Mouse (Mus musculus) erythroid progenitor cell, adult 5-6 weeks (primary cell): Measurements from ENCODE around the gene Cnot4. TPM values are rescaled to one million over a fixed set of nuclear protein-coding genes. Genes with fewer than 3 reads are reported as not detected.
A peak's percentile ranks its signal among the peaks of the same experiment; 100 is the strongest.
"Not testable (repeated sequence)": the region's sequence is repeated elsewhere in the genome, so short reads cannot be mapped to it uniquely, and the experiment has no call there.

Experiments
- ATAC-seq: replicated peaks from 2 replicates; pipeline ENCODE4 v1.8.0; 2016; ENCODE audit warnings: moderate number of reproducible peaks, mild to moderate bottlenecking, moderate TSS enrichment, inconsistent platforms; ENCODE audit not compliant: poor library complexity, low FRiP score, severe bottlenecking
- total RNA-seq, 2 experiments: library from RNA; stranded (forward) in 1 of 2; stranded (reverse) in 1 of 2; fragments of 150-400 nt in 1 of 2; fragments of 186-747, 209-891 nt in 1 of 2; gene quantifications; 2 replicates each; pipeline versions ENCODE4 v1.2.3 to v1.2.4; 2015 to 2017; ENCODE audit warnings: low replicate concordance in 2 of 2

Gene Cnot4
- total RNA-seq (2015; ENCODE audit: low replicate concordance) (42.8 and 80.4 TPM in 2 replicates), total RNA-seq (2017; ENCODE audit: low replicate concordance) (55.2 and 57.6 TPM in 2 replicates)

GRCm38 (mm10) chr6:35133579-35134488, at the start of gene Cnot4:
Gene Cnot4 (minus strand): TSS chr6:35133724.
- peak; percentile 95 for ATAC-seq

DNA sequence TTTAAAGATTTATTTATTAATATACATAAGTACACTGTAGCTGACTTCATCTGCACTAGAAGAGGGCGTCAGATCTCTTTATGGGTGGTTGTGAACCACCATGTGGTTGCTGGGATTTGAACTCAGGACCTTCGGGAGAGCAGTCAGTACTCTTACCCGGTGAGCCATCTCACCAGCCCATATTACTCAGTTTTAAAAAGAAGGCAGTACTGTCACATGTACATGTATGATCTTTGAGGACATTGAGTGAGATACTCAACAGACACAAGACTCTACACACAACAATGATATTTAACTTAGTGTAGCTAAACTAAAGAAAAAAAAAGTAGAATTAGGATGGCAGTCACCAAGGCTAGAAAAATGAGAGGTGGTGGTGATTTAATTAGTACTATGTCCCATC, 45.8 kb upstream of the Cnot4 start:
- not testable (repeated sequence) for ATAC-seq

GRCm38 (mm10) chr6:35177650-35178272, 44.2 kb upstream of the Cnot4 start:
- 0 out of 2 replicates have a peak, but pooled peaks have one; percentile 32 for ATAC-seq

GRCm38 (mm10) chr6:35176979-35177649, 43.6 kb upstream of the Cnot4 start, which contains the start of gene Nup205:
Gene Nup205 (plus strand): TSS chr6:35177421.
- peak; percentile 95 for ATAC-seq

- no peak for ATAC-seq
Measured at GRCm38 (mm10) chr6:35173181-35173580, 39.7 kb upstream of the Cnot4 start.

DNA sequence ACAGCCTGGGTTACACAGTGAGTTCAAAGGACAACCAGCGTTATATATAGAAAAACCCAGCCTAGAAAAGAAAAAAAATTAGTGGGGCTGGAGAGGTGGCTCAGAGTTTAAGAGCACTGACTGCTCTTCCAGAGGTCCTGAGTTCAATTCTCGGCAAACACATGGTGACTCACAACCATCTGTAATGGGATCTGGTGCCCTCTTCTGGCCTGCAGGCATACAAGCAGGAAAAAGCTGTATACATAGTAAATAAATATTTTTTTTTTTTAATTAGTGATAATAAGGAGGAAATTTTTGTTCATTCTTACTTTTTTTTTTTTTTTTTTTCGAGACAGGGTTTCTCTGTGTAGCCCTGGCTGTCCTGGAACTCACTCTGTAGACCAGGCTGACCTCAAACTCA, 38.5 kb upstream of the Cnot4 start:
- not testable (repeated sequence) for ATAC-seq

DNA sequence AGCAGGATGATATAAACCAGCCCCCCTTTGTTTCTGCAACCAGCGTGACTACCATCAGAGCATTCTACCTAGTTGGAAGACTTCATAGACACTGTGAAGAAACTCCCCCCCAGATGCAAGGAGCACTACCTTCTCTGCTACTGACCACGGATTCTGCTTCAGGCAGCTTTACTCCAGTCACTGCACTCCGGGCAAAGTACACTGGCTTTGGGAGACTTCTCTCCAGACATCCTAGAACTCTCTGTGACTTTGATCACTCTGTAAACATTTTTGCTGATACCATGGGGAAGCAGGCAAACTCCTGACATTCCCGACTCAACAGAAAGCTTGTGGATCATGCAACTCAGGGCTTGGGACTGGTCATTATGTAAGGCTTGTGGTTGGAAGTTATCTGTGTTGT, 35.7 kb upstream of the Cnot4 start:
- ATAC-seq = no peak

DNA sequence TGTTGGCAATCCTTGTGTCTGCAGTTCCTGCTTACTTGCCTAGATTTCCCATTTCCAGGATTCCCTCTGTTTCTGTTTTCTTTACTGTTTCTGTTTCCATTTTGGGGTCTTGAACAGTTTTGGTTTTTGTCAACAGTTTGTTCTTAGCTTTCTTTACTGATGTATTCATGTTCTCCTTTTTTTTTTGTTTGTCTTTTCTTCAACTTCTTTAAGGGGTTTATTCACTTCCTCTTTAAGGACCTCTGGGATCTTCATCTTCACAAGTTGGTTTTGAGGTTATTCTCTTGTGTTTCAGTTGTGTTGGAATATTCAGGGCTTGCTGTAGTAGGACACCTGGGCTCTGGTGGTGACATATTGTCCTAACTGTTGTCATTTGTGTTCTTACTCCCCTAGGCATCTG, 21.0 kb upstream of the Cnot4 start:
- ATAC-seq = no peak

GRCm38 (mm10) chr6:35147726-35148422, 14.3 kb upstream of the Cnot4 start:
- no peak for ATAC-seq

DNA sequence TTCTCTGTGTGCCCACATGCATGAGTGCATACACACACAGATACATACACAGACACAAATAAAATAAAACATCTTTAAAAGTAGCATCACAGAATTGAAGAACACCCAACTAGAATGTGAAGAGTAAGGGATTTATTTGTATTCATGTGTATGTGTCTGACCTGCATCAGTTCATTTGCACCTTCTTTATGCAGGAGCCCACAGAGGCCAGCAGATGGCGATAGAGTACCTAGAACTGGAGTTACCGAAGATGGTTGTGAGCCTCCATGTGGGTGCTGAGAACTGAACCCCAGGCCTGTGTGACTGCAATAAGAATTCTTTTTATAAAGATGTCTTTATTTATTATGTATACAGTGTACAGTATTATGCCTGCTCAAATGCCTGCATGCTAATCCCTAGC, 12.0 kb upstream of the Cnot4 start:
- ATAC-seq = no peak

- no peak for ATAC-seq
Measured at GRCm38 (mm10) chr6:35140351-35140750, 6.8 kb upstream of the Cnot4 start.

DNA sequence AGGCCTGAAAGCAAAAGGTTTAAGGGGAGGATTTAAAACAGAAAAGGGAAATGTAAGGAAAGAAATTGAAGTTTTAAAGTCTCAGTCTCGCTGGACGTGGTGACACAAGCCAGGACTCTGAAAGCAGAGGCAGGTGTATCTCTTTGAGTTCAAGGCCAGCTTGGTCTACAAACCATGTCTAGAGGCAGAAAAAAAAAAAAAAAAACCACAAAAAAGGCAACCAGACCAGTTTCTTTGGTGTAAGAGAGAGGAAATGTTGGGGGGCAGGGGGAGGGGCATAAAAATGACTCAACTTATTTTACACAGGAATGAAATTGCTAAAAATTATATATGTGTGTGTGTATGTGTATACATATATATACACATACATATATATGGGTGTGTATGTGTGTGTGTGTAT, 1.3 kb upstream of the Cnot4 start:
- no peak for ATAC-seq

DNA sequence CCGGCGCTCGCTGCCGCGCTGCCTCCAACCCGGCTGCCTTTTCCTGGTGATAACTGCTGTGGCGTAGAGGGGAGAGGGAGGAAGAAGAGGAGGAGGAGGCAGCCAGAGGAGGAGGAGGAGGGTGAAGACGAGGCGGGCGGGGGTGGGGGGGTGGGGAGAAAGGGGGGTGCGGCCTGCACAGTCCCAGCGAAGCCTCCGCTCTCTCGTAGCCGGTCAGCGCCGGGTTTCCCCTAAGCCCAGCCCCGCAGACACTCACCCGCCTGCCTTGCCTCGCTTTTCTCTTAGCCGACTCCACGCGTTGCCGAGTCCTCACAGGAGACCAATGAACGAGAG, 312 bp downstream of the Cnot4 start:
- peak; percentile 76 for ATAC-seq

DNA sequence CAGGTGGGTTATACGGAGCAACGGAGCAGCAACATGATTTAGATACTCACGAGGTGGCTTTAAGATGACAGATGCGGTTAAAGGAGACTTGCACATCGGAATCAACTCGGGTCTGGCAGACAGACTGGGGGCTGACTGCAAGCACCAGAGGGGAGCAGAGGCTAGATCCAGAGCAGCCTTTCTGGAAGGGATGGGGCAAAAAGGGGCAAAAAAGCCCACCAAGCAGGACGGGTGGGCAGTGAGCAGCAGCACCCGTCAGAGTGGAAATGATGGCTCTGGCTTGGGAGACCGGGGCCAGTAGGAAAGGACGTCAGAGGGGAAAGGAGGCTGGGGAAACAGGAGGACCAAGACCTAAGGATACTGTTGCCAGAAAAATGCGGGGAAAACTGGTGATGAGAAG, 718 bp downstream of the Cnot4 start:
- ATAC-seq = peak; percentile 40

DNA sequence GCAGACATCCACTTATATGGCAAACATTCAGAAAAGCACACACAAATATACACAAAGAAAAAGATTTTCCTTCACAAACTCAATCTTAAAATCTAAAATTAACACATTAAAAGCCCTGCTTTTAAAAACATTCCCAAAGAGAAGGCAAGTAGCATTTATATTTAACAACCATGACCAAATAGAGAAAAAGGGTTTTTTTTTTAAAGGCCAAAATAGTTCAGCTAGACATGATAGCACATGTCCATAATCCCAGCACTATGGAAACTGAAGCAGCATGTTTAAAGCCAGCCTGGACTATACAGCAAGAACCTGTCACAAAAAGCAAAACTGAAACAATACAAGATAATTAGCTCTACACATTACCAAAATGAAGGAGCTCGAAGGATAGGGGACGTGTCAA, 11.0 kb downstream of the Cnot4 start:
- ATAC-seq = no peak

DNA sequence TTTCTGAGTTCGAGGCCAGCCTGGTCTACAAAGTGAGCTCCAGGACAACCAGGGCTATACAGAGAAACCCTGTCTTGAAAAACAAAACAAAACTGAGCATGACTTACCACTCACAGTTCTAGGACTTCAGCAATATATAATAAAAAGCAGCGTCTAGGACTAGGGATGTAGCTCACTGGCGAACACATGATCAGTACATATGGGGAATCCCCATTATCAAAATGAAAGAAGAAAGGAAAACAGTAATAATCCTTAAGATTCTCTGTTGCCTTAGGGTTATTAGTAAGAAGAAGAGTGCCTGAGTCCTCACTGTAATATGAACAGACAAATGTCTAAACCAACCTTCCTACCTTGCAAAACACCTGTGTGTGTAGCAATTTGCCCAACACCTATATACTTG, 11.6 kb downstream of the Cnot4 start:
- ATAC-seq = no peak

GRCm38 (mm10) chr6:35102457-35102856, 31.1 kb downstream of the Cnot4 start:
- ATAC-seq = no peak

GRCm38 (mm10) chr6:35084927-35085326, 48.6 kb downstream of the Cnot4 start:
- peak; percentile 46 for ATAC-seq

GRCm38 (mm10) chr6:35075148-35075547, 58.4 kb downstream of the Cnot4 start:
- ATAC-seq = no peak

- ATAC-seq = no peak
Measured at GRCm38 (mm10) chr6:35071261-35071660, 62.3 kb downstream of the Cnot4 start.
